Mouse (Mus musculus): Measurements from ENCODE around the gene Ppp1r21. TPM values are rescaled to one million over a fixed set of nuclear protein-coding genes. Genes with fewer than 3 reads are reported as not detected.

Ppp1r21 gene
- total RNA-seq, 1 experiment = 24.8 TPM

- DNase-seq (ENCODE audit: low read depth, low spot score) = no peak
- TF ChIP-seq CHD2 (IDR thresholded peaks at IDR 0.05; ENCODE audit: low read depth, low read length) (no peak), MAFK (IDR thresholded peaks at IDR 0.05; ENCODE audit: insufficient read depth, low read depth, low read length) (no peak), HCFC1 (IDR thresholded peaks at IDR 0.05; ENCODE audit: borderline replicate concordance, insufficient read depth, low read length) (no peak), ZC3H11A (IDR thresholded peaks at IDR 0.05; ENCODE audit: borderline replicate concordance, low read depth, low read length) (no peak), ZNF384 (IDR thresholded peaks at IDR 0.05; ENCODE audit: low read depth, low read length) (no peak)
- H3K9me3 ChIP-seq (ENCODE audit: control insufficient read depth, insufficient read depth, low read depth, low read length) = no peaks in the 10 kb centered on the region
- H3K36me3 ChIP-seq (ENCODE audit: control insufficient read depth, insufficient read depth, low read length, poor library complexity, severe bottlenecking) = peaks cover 2% of the 10 kb centered on the region; the same call in 1 of the 2 replicates
- H3K4me3 ChIP-seq (ENCODE audit: insufficient read depth in 1 of 2, low read depth in 1 of 2, low read length in 2 of 2, poor library complexity in 1 of 2, severe bottlenecking in 1 of 2) = peak overlapping the region; percentile 2 to 42; a peak in 2 of 4 replicates
- H3K27ac ChIP-seq (ENCODE audit: insufficient read depth, low read depth, low read length, poor library complexity, severe bottlenecking) = no peak overlapping the region; the same call in 1 of the 2 replicates
- no peak overlapping the region for H3K9ac ChIP-seq (ENCODE audit: insufficient read depth, low read depth, low read length, poor library complexity, severe bottlenecking)
- H3K4me1 ChIP-seq (ENCODE audit: control insufficient read depth in 2 of 2, insufficient read depth in 2 of 2, low read length in 2 of 2, poor library complexity in 1 of 2) = peaks cover 16 to 37% of the 10 kb centered on the region in 2 experiments
- in situ Hi-C loops (cut with MboI; ENCODE audit: low sequenced_read_pairs in 2 of 2, unreplicated experiment in 2 of 2) = no loop called here
Measured at GRCm38 (mm10) chr17:88629381-88629759, 99.5 kb downstream of the Ppp1r21 start.

GRCm38 (mm10) chr17:88629931-88630553 lies 100.1 kb downstream of the Ppp1r21 start:
- H3K4me3 ChIP-seq (ENCODE audit: insufficient read depth in 1 of 2, low read depth in 1 of 2, low read length in 2 of 2, poor library complexity in 1 of 2, severe bottlenecking in 1 of 2) = peak overlapping the region; percentile 10 to 42; a peak in 2 of 4 replicates
- peak overlapping the region; percentile 27; the same call in 1 of the 2 replicates for H3K9ac ChIP-seq (ENCODE audit: insufficient read depth, low read depth, low read length, poor library complexity, severe bottlenecking)
- TF ChIP-seq MAFK (IDR thresholded peaks at IDR 0.05; ENCODE audit: insufficient read depth, low read depth, low read length) = no peak
- TF ChIP-seq ZNF384 (IDR thresholded peaks at IDR 0.05; ENCODE audit: low read depth, low read length) = no peak
- no peak for TF ChIP-seq CHD2 (IDR thresholded peaks at IDR 0.05; ENCODE audit: low read depth, low read length)
- TF ChIP-seq ZC3H11A (IDR thresholded peaks at IDR 0.05; ENCODE audit: borderline replicate concordance, low read depth, low read length) = no peak
- no peak for TF ChIP-seq HCFC1 (IDR thresholded peaks at IDR 0.05; ENCODE audit: borderline replicate concordance, insufficient read depth, low read length)
- no peaks in the 10 kb centered on the region for H3K36me3 ChIP-seq (ENCODE audit: control insufficient read depth, insufficient read depth, low read length, poor library complexity, severe bottlenecking)
- no peaks in the 10 kb centered on the region for H3K9me3 ChIP-seq (ENCODE audit: control insufficient read depth, insufficient read depth, low read depth, low read length)
- DNase-seq (ENCODE audit: low read depth, low spot score) = no peak
- H3K4me1 ChIP-seq (ENCODE audit: control insufficient read depth in 2 of 2, insufficient read depth in 2 of 2, low read length in 2 of 2, poor library complexity in 1 of 2) = peaks cover 14 to 34% of the 10 kb centered on the region in 2 experiments
- in situ Hi-C loops (cut with MboI; ENCODE audit: low sequenced_read_pairs in 2 of 2, unreplicated experiment in 2 of 2) = no loop called here
- H3K27ac ChIP-seq (ENCODE audit: insufficient read depth, low read depth, low read length, poor library complexity, severe bottlenecking) = peak overlapping the region; percentile 66; the same call in 1 of the 2 replicates

GRCm38 (mm10) chr17:88630554-88630948 lies 100.6 kb downstream of the Ppp1r21 start:
- no peak overlapping the region; a peak in 1 of 4 replicates for H3K4me3 ChIP-seq (ENCODE audit: insufficient read depth in 1 of 2, low read depth in 1 of 2, low read length in 2 of 2, poor library complexity in 1 of 2, severe bottlenecking in 1 of 2)
- in situ Hi-C loops (cut with MboI; ENCODE audit: low sequenced_read_pairs in 2 of 2, unreplicated experiment in 2 of 2) = no loop called here
- peaks cover 14 to 33% of the 10 kb centered on the region in 2 experiments for H3K4me1 ChIP-seq (ENCODE audit: control insufficient read depth in 2 of 2, insufficient read depth in 2 of 2, low read length in 2 of 2, poor library complexity in 1 of 2)
- H3K9ac ChIP-seq (ENCODE audit: insufficient read depth, low read depth, low read length, poor library complexity, severe bottlenecking) = 0 out of 2 replicates have a peak overlapping the region, but pooled peaks have one; percentile 27
- no peak for TF ChIP-seq ZNF384 (IDR thresholded peaks at IDR 0.05; ENCODE audit: low read depth, low read length)
- TF ChIP-seq CHD2 (IDR thresholded peaks at IDR 0.05; ENCODE audit: low read depth, low read length) = no peak
- no peak for TF ChIP-seq ZC3H11A (IDR thresholded peaks at IDR 0.05; ENCODE audit: borderline replicate concordance, low read depth, low read length)
- TF ChIP-seq MAFK (IDR thresholded peaks at IDR 0.05; ENCODE audit: insufficient read depth, low read depth, low read length) = no peak
- TF ChIP-seq HCFC1 (IDR thresholded peaks at IDR 0.05; ENCODE audit: borderline replicate concordance, insufficient read depth, low read length) = no peak
- H3K27ac ChIP-seq (ENCODE audit: insufficient read depth, low read depth, low read length, poor library complexity, severe bottlenecking) = peak overlapping the region; percentile 66; the same call in 1 of the 2 replicates
- H3K36me3 ChIP-seq (ENCODE audit: control insufficient read depth, insufficient read depth, low read length, poor library complexity, severe bottlenecking) = 0 out of 2 replicates have a peak, but pooled peaks cover under 1% of the 10 kb centered on the region
- DNase-seq (ENCODE audit: low read depth, low spot score) = no peak
- H3K9me3 ChIP-seq (ENCODE audit: control insufficient read depth, insufficient read depth, low read depth, low read length) = no peaks in the 10 kb centered on the region

- H3K9ac ChIP-seq (ENCODE audit: insufficient read depth, low read depth, low read length, poor library complexity, severe bottlenecking) = no peak overlapping the region
- 0 out of 2 replicates have a peak, but pooled peaks cover 6% of the 10 kb centered on the region for H3K36me3 ChIP-seq (ENCODE audit: control insufficient read depth, insufficient read depth, low read length, poor library complexity, severe bottlenecking)
- in situ Hi-C loops (cut with MboI; ENCODE audit: low sequenced_read_pairs in 2 of 2, unreplicated experiment in 2 of 2) = no loop called here
- H3K9me3 ChIP-seq (ENCODE audit: control insufficient read depth, insufficient read depth, low read depth, low read length) = no peaks in the 10 kb centered on the region
- peaks cover 6 to 18% of the 10 kb centered on the region in 2 experiments; a peak in 3 of 4 replicates for H3K4me1 ChIP-seq (ENCODE audit: control insufficient read depth in 2 of 2, insufficient read depth in 2 of 2, low read length in 2 of 2, poor library complexity in 1 of 2)
- no peak overlapping the region for H3K27ac ChIP-seq (ENCODE audit: insufficient read depth, low read depth, low read length, poor library complexity, severe bottlenecking)
- no peak for DNase-seq (ENCODE audit: low read depth, low spot score)
- TF ChIP-seq ZNF384 (IDR thresholded peaks at IDR 0.05; ENCODE audit: low read depth, low read length) (no peak), CHD2 (IDR thresholded peaks at IDR 0.05; ENCODE audit: low read depth, low read length) (no peak), HCFC1 (IDR thresholded peaks at IDR 0.05; ENCODE audit: borderline replicate concordance, insufficient read depth, low read length) (no peak), ZC3H11A (IDR thresholded peaks at IDR 0.05; ENCODE audit: borderline replicate concordance, low read depth, low read length) (no peak), MAFK (IDR thresholded peaks at IDR 0.05; ENCODE audit: insufficient read depth, low read depth, low read length) (no peak)
- no peak overlapping the region for H3K4me3 ChIP-seq (ENCODE audit: insufficient read depth in 1 of 2, low read depth in 1 of 2, low read length in 2 of 2, poor library complexity in 1 of 2, severe bottlenecking in 1 of 2)
Measured at GRCm38 (mm10) chr17:88632631-88633030, 102.7 kb downstream of the Ppp1r21 start.
